Mouse (Mus musculus) T-helper 2 cell (primary cell): Measurements from ENCODE around the gene Pld6.

Experiments
- in situ Hi-C: fragments of 300-600 bp; cut with MboI, MseI; formaldehyde crosslinking; loops from one replicate; pipeline ENCODE4 v1.15.1; 2025; ENCODE audit warnings: high pct_unique_total_duplicates

The Pld6 gene

GRCm38 (mm10) chr11:59749050-59749449 is 38.4 kb downstream of the Pld6 start:
- in situ Hi-C loops: no loop called here

- in situ Hi-C loops: no loop called here
These were observed 40.8 kb downstream of the Pld6 start for GRCm38 (mm10) chr11:59746614-59747013.

GRCm38 (mm10) chr11:59745851-59746250 is 41.6 kb downstream of the Pld6 start:
- in situ Hi-C loops: no loop called here

GRCm38 (mm10) chr11:59744374-59744773 is 43.1 kb downstream of the Pld6 start:
- in situ Hi-C loops: no loop called here

GRCm38 (mm10) chr11:59743712-59744111 is 43.7 kb downstream of the Pld6 start:
- in situ Hi-C loops: no loop called here

- in situ Hi-C loops: no loop called here
These were observed 44.1 kb downstream of the Pld6 start for GRCm38 (mm10) chr11:59743307-59743706.

- in situ Hi-C loops: no loop called here
These were observed 45.5 kb downstream of the Pld6 start for GRCm38 (mm10) chr11:59741915-59742314.

GRCm38 (mm10) chr11:59739996-59740395 is 47.4 kb downstream of the Pld6 start:
- in situ Hi-C loops: loop anchor here (5.0 kb wide), 1 partner anchor 118 kb away; no protein-coding TSS in a partner anchor

GRCm38 (mm10) chr11:59737250-59737649 is 50.2 kb downstream of the Pld6 start:
- in situ Hi-C loops: loop anchor here (5.0 kb wide), 1 partner anchor 115 kb away; no protein-coding TSS in a partner anchor

- in situ Hi-C loops: loop anchor here (5.0 kb wide), 1 partner anchor 114 kb away; no protein-coding TSS in a partner anchor
These were observed 51.5 kb downstream of the Pld6 start for GRCm38 (mm10) chr11:59735938-59736337.

- in situ Hi-C loops: no loop called here
These were observed 53.1 kb downstream of the Pld6 start for GRCm38 (mm10) chr11:59734335-59734734.
